ENCODE assay signal across 9 mouse cellular contexts in the genomic region with DNA sequence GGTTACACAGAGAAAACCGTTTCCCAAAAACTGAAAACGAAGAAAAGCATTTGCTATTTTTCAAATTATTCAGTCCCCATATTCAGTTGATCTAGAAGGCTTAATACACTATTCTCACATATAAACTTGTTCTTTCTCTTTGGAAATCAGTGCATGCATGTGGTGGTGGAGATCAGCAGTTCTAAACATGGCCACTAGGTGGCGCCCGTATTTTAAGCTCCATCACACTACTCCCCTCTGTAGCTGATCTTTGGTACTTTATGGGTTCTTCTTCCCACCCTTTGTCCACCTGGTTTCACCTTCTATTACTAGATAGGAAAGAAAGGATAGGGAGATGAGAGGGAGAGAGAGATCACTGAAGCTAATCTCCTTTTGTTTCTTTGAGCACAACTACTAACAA. TPM values are rescaled to one million over a fixed set of nuclear protein-coding genes. Genes with fewer than 3 reads are reported as not detected.
A peak's percentile ranks its signal among the peaks of the same experiment; 100 is the strongest.
DNase-seq lines count a peak whose midpoint lies in the region; ATAC-seq and TF ChIP-seq lines count a peak whose summit lies in the region.
"Had no signal": no experiment of that assay in that cellular context is flagged by ENCODE, and none has a peak within 500 bp of the region (broad histone marks: within the 10 kb centered on the region; RNA-seq: fewer than 3 reads in every experiment).

No protein-coding gene starts in this region.

- peaks cover 98% of the 10 kb centered on the region for H3K36me3 ChIP-seq in forebrain, embryonic 10.5 days (replicated peaks)
- peaks cover 29% of the 10 kb centered on the region for H3K36me3 ChIP-seq in hindbrain, embryonic 16.5 days (ENCODE audit: control insufficient read depth, insufficient read depth, low read length)
- peaks cover 48% of the 10 kb centered on the region for H3K36me3 ChIP-seq in limb, embryonic 11.5 days (ENCODE audit: control insufficient read depth, insufficient read depth, low read length)
- peaks cover 71% of the 10 kb centered on the region for H3K36me3 ChIP-seq in midbrain, postnatal 0 days (ENCODE audit: insufficient read depth, low read length)
- peaks cover 20% of the 10 kb centered on the region for H3K36me3 ChIP-seq in splenic B cell, adult 2 months (ENCODE audit: control insufficient read depth, insufficient read depth, low read length, poor library complexity, severe bottlenecking)

- no peak overlapping the region for H3K4me3 ChIP-seq in forebrain, embryonic 10.5 days
- no peak overlapping the region for H3K4me3 ChIP-seq in hindbrain, embryonic 16.5 days (ENCODE audit: low read length)
- H3K4me3 ChIP-seq in limb, embryonic 11.5 days (ENCODE audit: low read depth, low read length), result no peak overlapping the region
- H3K4me3 ChIP-seq in midbrain, postnatal 0 days (ENCODE audit: low read depth, low read length), result no peak overlapping the region
- H3K4me3 ChIP-seq: embryonic facial prominence, embryonic 13.5 days had no signal

- H3K27ac ChIP-seq in forebrain, embryonic 10.5 days, result no peak overlapping the region
- H3K27ac ChIP-seq in hindbrain, embryonic 16.5 days (ENCODE audit: low read depth, low read length), result no peak overlapping the region
- no peak overlapping the region for H3K27ac ChIP-seq in limb, embryonic 11.5 days (replicated peaks; ENCODE audit: low read depth, low read length)
- no peak overlapping the region for H3K27ac ChIP-seq in midbrain, postnatal 0 days (ENCODE audit: low read depth, low read length)
- H3K27ac ChIP-seq: embryonic facial prominence, embryonic 13.5 days had no signal

- H3K9ac ChIP-seq in hindbrain, embryonic 16.5 days (ENCODE audit: low read depth, low read length), result no peak overlapping the region
- no peak overlapping the region for H3K9ac ChIP-seq in limb, embryonic 11.5 days (ENCODE audit: low read length)
- no peak overlapping the region for H3K9ac ChIP-seq in midbrain, postnatal 0 days (replicated peaks; ENCODE audit: low read length, poor library complexity, severe bottlenecking)
- H3K9ac ChIP-seq: embryonic facial prominence, embryonic 13.5 days had no signal

- peak; percentile 79 for DNase-seq in layer of hippocampus, adult 11-12 months (ENCODE audit: low spot score)
- DNase-seq in layer of hippocampus, adult 9-11 months, result no peak
- DNase-seq in brain, embryonic 18.5 days (ENCODE audit: low read depth, low spot score), result peak; percentile 18
- DNase-seq in forebrain, embryonic 10.5 days (ENCODE audit: extremely low spot score, low spot score), result peak; percentile 73
- DNase-seq in limb, embryonic 11.5 days (ENCODE audit: low spot score), result peak; percentile 88
- peak; percentile 79 for DNase-seq in midbrain, postnatal 0 days (ENCODE audit: low spot score)
- peak; percentile 86 for DNase-seq in splenic B cell, adult 2 months (ENCODE audit: low read depth, low spot score)

- no peaks in the 10 kb centered on the region for H3K9me3 ChIP-seq in forebrain, embryonic 10.5 days
- H3K9me3 ChIP-seq in hindbrain, embryonic 16.5 days (ENCODE audit: control insufficient read depth, low read length), result no peaks in the 10 kb centered on the region
- no peaks in the 10 kb centered on the region for H3K9me3 ChIP-seq in limb, embryonic 11.5 days (ENCODE audit: control insufficient read depth, low read length)
- H3K9me3 ChIP-seq in midbrain, postnatal 0 days (ENCODE audit: low read length), result no peaks in the 10 kb centered on the region
- H3K9me3 ChIP-seq: embryonic facial prominence, embryonic 13.5 days had no signal

- no peak overlapping the region for H3K4me2 ChIP-seq in hindbrain, embryonic 16.5 days (ENCODE audit: low read length)
- no peak overlapping the region for H3K4me2 ChIP-seq in limb, embryonic 11.5 days (ENCODE audit: low read depth, severe bottlenecking)
- H3K4me2 ChIP-seq in midbrain, postnatal 0 days (ENCODE audit: low read depth, low read length, poor library complexity, severe bottlenecking), result no peak overlapping the region
- H3K4me2 ChIP-seq: embryonic facial prominence, embryonic 13.5 days had no signal

- peak; percentile 95 for TF ChIP-seq CTCF in midbrain, postnatal 0 days (IDR thresholded peaks at IDR 0.05)

- 0 out of 2 replicates have a peak, but pooled peaks have one; percentile 76 for ATAC-seq in hindbrain, embryonic 16.5 days
- ATAC-seq in limb, embryonic 11.5 days (ENCODE audit: insufficient number of reproducible peaks, low FRiP score, low TSS enrichment, low read depth), result no peak
- ATAC-seq in midbrain, postnatal 0 days (ENCODE audit: low FRiP score), result peak; percentile 56; the same call in 1 of the 2 replicates

- 21% methylated on average over 4 of the region's 4 CpGs for WGBS in forebrain, embryonic 10.5 days
- 24% methylated on average over 4 of the region's 4 CpGs for WGBS in hindbrain, embryonic 16.5 days
- WGBS in limb, embryonic 11.5 days, result 28% methylated on average over 4 of the region's 4 CpGs
- WGBS in midbrain, postnatal 0 days, result 24% methylated on average over 4 of the region's 4 CpGs

- H3K27me3 ChIP-seq in forebrain, embryonic 10.5 days (ENCODE audit: poor library complexity, severe bottlenecking), result no peaks in the 10 kb centered on the region
- no peaks in the 10 kb centered on the region for H3K27me3 ChIP-seq in hindbrain, embryonic 16.5 days (replicated peaks; ENCODE audit: control insufficient read depth, insufficient read depth, low read length)
- no peaks in the 10 kb centered on the region for H3K27me3 ChIP-seq in limb, embryonic 11.5 days (ENCODE audit: control insufficient read depth, insufficient read depth, low read length)
- no peaks in the 10 kb centered on the region for H3K27me3 ChIP-seq in midbrain, postnatal 0 days (ENCODE audit: insufficient read depth, low read length)
- H3K27me3 ChIP-seq in splenic B cell, adult 2 months (ENCODE audit: control insufficient read depth, insufficient read depth, low read length, poor library complexity, severe bottlenecking), result no peaks in the 10 kb centered on the region
- H3K27me3 ChIP-seq: embryonic facial prominence, embryonic 13.5 days had no signal

- H3K4me1 ChIP-seq in forebrain, embryonic 10.5 days, result no peaks in the 10 kb centered on the region
- H3K4me1 ChIP-seq in hindbrain, embryonic 16.5 days (ENCODE audit: control insufficient read depth, insufficient read depth, low read depth, low read length), result no peaks in the 10 kb centered on the region
- no peaks in the 10 kb centered on the region for H3K4me1 ChIP-seq in limb, embryonic 11.5 days (ENCODE audit: control insufficient read depth, insufficient read depth, low read length)
- H3K4me1 ChIP-seq in midbrain, postnatal 0 days (ENCODE audit: insufficient read depth, low read length), result no peaks in the 10 kb centered on the region
- H3K4me1 ChIP-seq: embryonic facial prominence, embryonic 13.5 days had no signal

RNA-seq across cellular contexts. Expression of a gene that starts 12.4 kb away (rescaled TPM):
- polyA plus RNA-seq in forebrain, embryonic 10.5 days (2016; fragmentation: Nextera tagmentation; extraction: Ambion mirVana), result 14.4 and 17.1 TPM in 2 replicates
- 49.2 and 54.5 TPM in 2 replicates for polyA plus RNA-seq in hindbrain, embryonic 16.5 days (2015; fragmentation: Nextera tagmentation; extraction: Ambion mirVana)
- polyA plus RNA-seq in limb, embryonic 11.5 days (2014; fragmentation: Nextera tagmentation; extraction: Ambion mirVana), result 19.1 and 19.3 TPM in 2 replicates
- total RNA-seq in midbrain, postnatal 0 days (2014; rRNA removed), result 69.3 and 77.7 TPM in 2 replicates
- polyA plus RNA-seq in midbrain, postnatal 0 days (2015; fragmentation: Nextera tagmentation; extraction: Ambion mirVana), result 61.9 and 62.1 TPM in 2 replicates

RNA-seq across cellular contexts. Expression of a gene that starts 18.1 kb away (rescaled TPM):
- polyA plus RNA-seq in forebrain, embryonic 10.5 days (2016; fragmentation: Nextera tagmentation; extraction: Ambion mirVana), result 72.5 and 72.7 TPM in 2 replicates
- polyA plus RNA-seq in hindbrain, embryonic 16.5 days (2015; fragmentation: Nextera tagmentation; extraction: Ambion mirVana), result 124 and 126 TPM in 2 replicates
- polyA plus RNA-seq in limb, embryonic 11.5 days (2014; fragmentation: Nextera tagmentation; extraction: Ambion mirVana), result 48.7 and 49.5 TPM in 2 replicates
- 67.3 and 87.1 TPM in 2 replicates for total RNA-seq in midbrain, postnatal 0 days (2014; rRNA removed)
- polyA plus RNA-seq in midbrain, postnatal 0 days (2015; fragmentation: Nextera tagmentation; extraction: Ambion mirVana), result 92.7 and 97.9 TPM in 2 replicates

RNA-seq across cellular contexts. Expression of a gene that starts 37.1 kb away (rescaled TPM):
- polyA plus RNA-seq in forebrain, embryonic 10.5 days (2016; fragmentation: Nextera tagmentation; extraction: Ambion mirVana), result 17.0 and 20.7 TPM in 2 replicates
- polyA plus RNA-seq in hindbrain, embryonic 16.5 days (2015; fragmentation: Nextera tagmentation; extraction: Ambion mirVana), result 11.8 and 12.5 TPM in 2 replicates
- polyA plus RNA-seq in limb, embryonic 11.5 days (2014; fragmentation: Nextera tagmentation; extraction: Ambion mirVana), result 19.6 and 21.1 TPM in 2 replicates
- total RNA-seq in midbrain, postnatal 0 days (2014; rRNA removed), result 31.6 and 53.9 TPM in 2 replicates
- 9.3 and 9.9 TPM in 2 replicates for polyA plus RNA-seq in midbrain, postnatal 0 days (2015; fragmentation: Nextera tagmentation; extraction: Ambion mirVana)
